Mouse (Mus musculus) C2C12 (cell line): ENCODE data around the gene Col2a1. TPM values are rescaled to one million over a fixed set of nuclear protein-coding genes. Genes with fewer than 3 reads are reported as not detected.

Experiments used
- H3K27me3 ChIP-seq: one replicate; pipeline ENCODE4 v1.6.1; 2011; ENCODE audit not compliant: control insufficient read depth, insufficient read depth, insufficient read length
- H3K36me3 ChIP-seq: one replicate; pipeline ENCODE4 v1.6.1; 2011; ENCODE audit not compliant: control insufficient read depth, insufficient read depth
- H3K4me3 ChIP-seq: one replicate; pipeline ENCODE4 v1.5.1; 2011; ENCODE audit warnings: mild to moderate bottlenecking, control low read depth; ENCODE audit not compliant: poor library complexity, insufficient read depth, severe bottlenecking
- H3K79me2 ChIP-seq: one replicate; pipeline ENCODE4 v1.6.1; 2011; ENCODE audit not compliant: control insufficient read depth, insufficient read depth
- H3K79me3 ChIP-seq: one replicate; pipeline ENCODE4 v1.6.1; 2011; ENCODE audit warnings: low read depth, control low read depth
- H3ac ChIP-seq: one replicate; pipeline ENCODE3; 2011; ENCODE audit warnings: low read depth; ENCODE audit not compliant: control insufficient read depth, insufficient read length
- CEBPB ChIP-seq: IDR thresholded peaks from one replicate; pipeline ENCODE4 v1.6.1; 2011; ENCODE audit warnings: low read depth, mild to moderate bottlenecking, control low read depth, moderate library complexity
- CTCF ChIP-seq: IDR thresholded peaks from one replicate; pipeline ENCODE4 v1.5.1; 2011; ENCODE audit not compliant: control insufficient read depth, insufficient read depth, insufficient read length
- FOSL1 ChIP-seq: IDR thresholded peaks from one replicate; pipeline ENCODE4 v1.8.0; 2011; ENCODE audit warnings: mild to moderate bottlenecking, low read length; ENCODE audit not compliant: poor library complexity, insufficient read depth, severe bottlenecking
- MAX ChIP-seq: IDR thresholded peaks from one replicate; pipeline ENCODE4 v1.6.1; 2011; ENCODE audit warnings: mild to moderate bottlenecking, control low read depth
- MYOD1 ChIP-seq: IDR thresholded peaks from one replicate; pipeline ENCODE4 v1.6.1; 2011; ENCODE audit warnings: low read depth; ENCODE audit not compliant: control insufficient read depth, insufficient read length
- MYOG ChIP-seq: IDR thresholded peaks from one replicate; pipeline ENCODE4 v1.6.1; 2011; ENCODE audit not compliant: control insufficient read depth, insufficient read length; ENCODE audit errors: extremely low read depth
- USF1 ChIP-seq: IDR thresholded peaks from one replicate; pipeline ENCODE4 v1.6.1; 2011; ENCODE audit warnings: low read depth, mild to moderate bottlenecking, control low read depth, moderate library complexity
- polyA plus RNA-seq: library from polyadenylated mRNA; unstranded; fragments of >200 nt; fragmentation: generic; extraction: Trizol; gene quantifications from one replicate; pipeline ENCODE4 v1.2.1, GENCODE M21; 2012; ENCODE audit warnings: missing spikeins

Gene Col2a1
- polyA plus RNA-seq, 1 experiment = 0.06 TPM

DNA sequence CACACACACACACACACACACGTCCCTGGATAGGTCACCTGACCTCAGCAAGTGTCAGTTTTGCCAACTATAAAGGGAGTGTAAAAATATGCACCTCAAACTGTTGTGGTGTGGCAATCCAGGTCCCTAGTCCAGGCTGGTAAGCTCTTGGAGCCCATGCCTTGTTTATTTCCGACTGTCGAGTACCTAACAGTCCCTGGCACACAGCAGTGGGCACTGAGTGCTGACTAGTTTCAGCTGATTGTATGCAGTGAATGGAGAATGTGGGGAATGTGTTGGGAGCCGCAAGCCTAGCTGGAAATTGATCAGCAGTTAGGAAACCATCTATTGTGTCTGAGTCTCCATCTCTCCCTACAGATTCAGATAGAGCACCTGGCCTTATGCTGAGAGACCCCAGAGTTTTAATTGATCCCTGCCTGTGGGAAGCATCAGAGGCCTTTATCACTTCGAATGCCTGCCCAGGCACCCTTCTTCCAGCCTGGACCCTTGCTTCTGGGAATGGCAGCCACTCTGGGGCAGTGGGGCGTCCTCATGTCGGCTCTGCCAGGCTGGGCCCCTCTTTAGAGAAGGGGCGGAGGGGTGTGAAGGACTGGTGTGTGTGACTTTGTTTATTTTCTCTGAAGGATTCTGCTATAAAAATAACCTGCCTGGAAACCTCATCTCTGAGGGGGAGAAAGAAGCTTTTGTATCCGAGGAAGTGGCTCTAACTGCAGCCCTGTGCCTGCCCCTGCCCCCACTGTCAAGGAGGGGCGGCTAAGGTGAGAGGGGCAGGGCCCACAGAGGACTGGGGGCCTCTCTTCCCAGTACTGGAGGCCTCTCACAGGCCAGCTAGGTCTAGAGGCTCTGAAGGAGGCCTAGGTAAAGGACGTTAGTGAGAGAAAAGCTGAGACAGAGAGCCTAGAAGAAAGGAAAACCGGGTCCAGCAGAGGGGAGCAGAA lies 22.7 kb upstream of the Col2a1 start:
- no peaks in the 10 kb centered on the region for H3K36me3 ChIP-seq
- TF ChIP-seq MAX = no peak
- no peak for TF ChIP-seq MYOD1
- TF ChIP-seq CEBPB = no peak
- no peak for TF ChIP-seq FOSL1
- TF ChIP-seq CTCF = no peak
- no peak for TF ChIP-seq USF1
- no peak for TF ChIP-seq MYOG
- H3K79me2 ChIP-seq = no peaks in the 10 kb centered on the region
- peaks cover 68% of the 10 kb centered on the region for H3K27me3 ChIP-seq
- H3K79me3 ChIP-seq = no peaks in the 10 kb centered on the region
- H3ac ChIP-seq = no peak overlapping the region
- no peak overlapping the region for H3K4me3 ChIP-seq

DNA sequence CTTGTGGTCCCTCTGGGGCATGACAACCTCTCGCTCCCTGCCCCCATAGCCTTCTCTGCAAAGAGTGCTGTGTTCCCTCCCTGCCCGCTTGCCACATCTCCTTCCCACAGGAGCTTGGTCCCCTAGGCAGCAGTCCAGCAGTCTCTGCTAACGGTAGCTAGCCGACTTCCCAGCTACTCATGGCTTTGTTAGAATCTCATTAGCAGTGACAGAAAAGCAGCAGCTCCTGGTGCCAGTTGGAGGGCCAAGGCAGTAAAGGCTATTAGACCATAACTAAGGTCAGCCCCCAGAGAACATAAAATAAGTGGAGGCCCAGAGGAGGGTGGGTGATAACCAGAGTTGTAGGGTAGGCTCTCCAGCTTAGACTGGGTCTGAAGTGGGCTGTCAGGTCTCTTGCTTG lies 21.1 kb upstream of the Col2a1 start:
- no peaks in the 10 kb centered on the region for H3K79me3 ChIP-seq
- no peak overlapping the region for H3K4me3 ChIP-seq
- TF ChIP-seq MAX = no peak
- no peak for TF ChIP-seq MYOG
- TF ChIP-seq CEBPB = no peak
- no peak for TF ChIP-seq FOSL1
- TF ChIP-seq MYOD1 = no peak
- no peak for TF ChIP-seq CTCF
- no peak for TF ChIP-seq USF1
- no peaks in the 10 kb centered on the region for H3K79me2 ChIP-seq
- H3K27me3 ChIP-seq = peaks cover 74% of the 10 kb centered on the region
- no peak overlapping the region for H3ac ChIP-seq
- no peaks in the 10 kb centered on the region for H3K36me3 ChIP-seq

DNA sequence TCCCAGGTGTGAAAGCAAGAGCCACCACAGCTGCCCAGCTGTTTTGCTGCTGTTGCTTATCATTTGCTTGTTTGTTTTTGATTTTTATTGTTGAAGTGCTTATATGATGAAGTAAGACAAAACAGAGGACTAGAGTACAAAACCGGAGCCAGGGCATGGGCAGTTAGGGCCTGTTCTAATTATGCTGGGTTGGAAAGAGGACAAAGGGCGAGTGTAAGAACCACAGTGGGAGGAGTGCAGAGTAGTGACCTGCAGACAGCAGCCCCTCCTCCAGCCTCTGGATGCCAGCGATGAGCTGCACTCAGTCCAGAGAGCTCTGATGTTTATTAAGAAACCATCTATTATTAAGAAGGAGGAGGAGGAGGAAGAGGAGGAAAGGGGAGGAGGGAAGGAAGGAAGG lies 18.6 kb upstream of the Col2a1 start:
- Histone ChIP-seq H3K27me3 (peaks cover 81% of the 10 kb centered on the region), H3ac (no peak overlapping the region), H3K4me3 (no peak overlapping the region), H3K79me3 (no peaks in the 10 kb centered on the region), H3K36me3 (no peaks in the 10 kb centered on the region), H3K79me2 (no peaks in the 10 kb centered on the region)
- no peak for TF ChIP-seq MYOG
- no peak for TF ChIP-seq CTCF
- no peak for TF ChIP-seq MAX
- no peak for TF ChIP-seq MYOD1
- TF ChIP-seq CEBPB = no peak
- no peak for TF ChIP-seq FOSL1
- TF ChIP-seq USF1 = no peak

DNA sequence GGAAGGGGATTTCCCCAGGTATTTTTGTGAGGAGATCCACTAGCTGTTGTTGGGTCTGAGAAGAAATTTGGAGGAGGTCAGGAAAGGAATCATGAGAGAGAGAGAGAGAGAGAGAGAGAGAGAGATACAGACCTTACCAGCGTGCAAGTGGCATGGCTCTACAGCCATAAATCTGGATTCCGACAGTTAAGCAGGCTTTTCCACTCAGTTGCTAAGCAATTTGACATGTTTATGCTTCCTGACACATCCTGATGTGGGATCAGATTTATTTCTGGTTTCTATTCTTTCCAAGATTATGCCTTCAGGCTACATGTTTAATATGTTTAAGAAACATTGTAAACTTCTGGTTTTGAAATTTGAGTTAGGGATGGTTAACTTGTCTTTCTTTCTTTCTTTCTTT lies 17.4 kb upstream of the Col2a1 start:
- peaks cover 69% of the 10 kb centered on the region for H3K27me3 ChIP-seq
- no peak overlapping the region for H3K4me3 ChIP-seq
- no peak for TF ChIP-seq USF1
- TF ChIP-seq MYOD1 = no peak
- TF ChIP-seq CEBPB = no peak
- TF ChIP-seq MYOG = no peak
- TF ChIP-seq MAX = no peak
- TF ChIP-seq CTCF = no peak
- no peak for TF ChIP-seq FOSL1
- H3K79me3 ChIP-seq = no peaks in the 10 kb centered on the region
- no peak overlapping the region for H3ac ChIP-seq
- no peaks in the 10 kb centered on the region for H3K79me2 ChIP-seq
- H3K36me3 ChIP-seq = no peaks in the 10 kb centered on the region

DNA sequence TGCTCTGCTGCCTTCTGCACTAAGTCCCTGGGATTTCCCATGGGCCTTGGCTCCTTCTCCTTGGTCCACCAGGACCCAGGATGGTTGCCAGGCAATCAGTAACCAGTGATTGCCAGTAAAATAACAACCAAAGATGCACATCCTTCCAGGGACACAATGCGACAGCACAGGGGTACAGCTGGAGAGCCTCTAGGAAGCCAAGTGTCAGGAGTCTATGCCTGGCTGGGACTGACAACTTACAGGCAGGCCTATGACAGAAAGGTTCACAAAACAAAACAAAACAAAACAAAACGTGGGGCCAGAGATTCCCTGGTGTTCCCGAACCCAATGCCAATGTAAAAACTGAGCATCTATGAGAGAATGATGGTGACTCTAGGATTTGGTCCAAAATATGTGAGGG lies 14.6 kb upstream of the Col2a1 start:
- H3K27me3 ChIP-seq = peaks cover 59% of the 10 kb centered on the region
- no peak overlapping the region for H3ac ChIP-seq

DNA sequence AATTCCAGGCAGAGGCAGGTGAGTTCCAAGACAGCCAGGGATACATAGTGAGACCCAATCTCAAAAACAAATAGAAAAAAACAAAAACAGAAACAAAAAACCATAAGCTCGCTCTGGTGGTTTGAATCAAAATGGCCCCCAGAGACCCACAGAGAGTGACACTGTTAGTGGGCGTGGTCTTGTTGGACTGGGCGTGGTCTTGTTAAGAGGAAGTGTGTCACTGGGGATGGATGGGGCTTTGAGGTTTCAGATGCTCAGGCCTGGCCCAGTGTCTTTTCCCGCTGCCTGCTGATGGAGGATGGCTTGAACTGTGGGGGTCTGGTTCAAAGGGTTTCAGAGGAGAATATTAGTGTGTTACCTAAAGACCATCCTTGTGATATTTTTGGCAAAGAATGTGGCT lies 13.4 kb upstream of the Col2a1 start:
- no peak overlapping the region for H3ac ChIP-seq
- no peaks in the 10 kb centered on the region for H3K79me2 ChIP-seq
- H3K79me3 ChIP-seq = no peaks in the 10 kb centered on the region
- no peak overlapping the region for H3K4me3 ChIP-seq
- TF ChIP-seq USF1 (no peak), MYOD1 (no peak), CEBPB (no peak), MAX (no peak), MYOG (no peak), CTCF (no peak), FOSL1 (no peak)
- peaks cover 62% of the 10 kb centered on the region for H3K27me3 ChIP-seq
- H3K36me3 ChIP-seq = no peaks in the 10 kb centered on the region

More for the DNA sequence above, 14.6 kb upstream of the Col2a1 start:
- H3K36me3 ChIP-seq = no peaks in the 10 kb centered on the region
- H3K4me3 ChIP-seq = no peak overlapping the region
- H3K79me2 ChIP-seq = no peaks in the 10 kb centered on the region
- TF ChIP-seq MYOD1 (no peak), CEBPB (no peak), FOSL1 (no peak), MYOG (no peak), CTCF (no peak)
- H3K79me3 ChIP-seq = no peaks in the 10 kb centered on the region
